Mouse (Mus musculus) brain, embryonic 18.5 days (tissue): ENCODE measurements around the gene Pakap.

Experiments used
- DNase-seq: peaks from one replicate; pipeline ENCODE4 v3.0.0-alpha.2; 2012; ENCODE audit warnings: low read depth, low spot score

Gene Pakap

DNA sequence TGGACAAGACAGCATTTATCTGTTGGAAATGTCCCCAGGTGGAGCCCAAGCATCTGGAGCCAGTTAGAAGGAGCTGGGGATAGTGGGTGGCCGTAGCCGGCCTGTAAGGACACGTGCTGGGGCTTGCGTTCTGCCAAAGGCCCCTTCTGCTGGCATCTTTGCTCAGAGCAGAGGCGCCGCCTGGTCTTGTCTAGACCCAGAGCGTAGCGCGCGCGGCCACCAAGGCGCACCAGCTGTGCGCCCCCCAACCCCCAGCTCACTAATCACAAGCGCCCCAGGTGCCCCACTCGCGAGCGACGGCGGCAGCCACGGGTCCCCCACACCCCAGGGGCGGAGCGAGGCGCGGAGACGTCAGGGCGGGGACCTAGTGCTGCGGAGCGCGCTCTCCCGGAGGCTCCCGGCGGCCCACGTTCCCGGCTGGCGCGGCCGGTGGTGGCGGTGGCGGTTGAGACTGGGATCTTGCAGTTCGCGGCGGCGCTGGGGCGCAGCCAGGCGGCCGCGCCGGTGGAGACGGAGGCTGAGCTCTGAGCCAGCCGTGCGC, at the start of gene Pakap:
Pakap (plus strand) TSS at position 514 of the 541 bp plus-strand sequence.
- no peak for DNase-seq

DNA sequence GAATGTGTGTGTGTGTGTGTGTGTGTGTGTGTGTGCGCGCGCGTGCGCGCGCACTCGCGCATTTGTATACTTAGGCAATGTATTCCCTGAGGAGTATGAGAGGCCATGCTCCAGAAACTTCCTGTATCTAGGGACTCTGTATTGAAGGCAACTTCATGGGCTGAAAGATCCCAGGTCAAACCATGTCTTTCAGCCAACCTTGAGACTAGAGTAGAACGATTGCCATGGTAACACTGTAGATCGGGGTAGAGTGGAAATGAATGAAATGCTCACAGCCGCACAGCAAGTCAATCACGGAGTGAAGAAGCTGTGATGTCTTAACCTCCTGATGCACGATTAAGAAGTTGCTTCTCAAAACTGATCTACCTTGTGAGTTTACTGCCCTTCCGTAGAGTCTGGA, 44.5 kb upstream of the Pakap start:
- no peak for DNase-seq

DNA sequence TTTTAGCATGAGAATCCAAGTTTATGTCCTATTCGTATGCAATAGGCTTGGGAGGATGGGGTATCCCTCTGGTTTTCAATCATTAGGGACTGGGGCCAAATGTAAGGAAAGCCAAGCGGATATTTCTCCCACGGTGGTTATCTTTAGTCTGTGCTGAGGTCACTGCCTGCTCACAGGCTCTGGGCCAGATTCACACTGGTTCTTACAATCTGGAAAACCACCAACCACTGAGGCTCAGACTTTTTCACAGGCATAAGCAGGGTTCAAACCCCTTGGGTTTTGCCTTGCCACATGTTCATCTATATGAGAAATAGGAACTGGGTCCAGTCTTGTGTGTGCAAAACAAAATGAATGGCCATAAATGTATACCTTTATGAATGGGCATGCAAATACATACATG, 43.5 kb upstream of the Pakap start:
- no peak for DNase-seq

DNA sequence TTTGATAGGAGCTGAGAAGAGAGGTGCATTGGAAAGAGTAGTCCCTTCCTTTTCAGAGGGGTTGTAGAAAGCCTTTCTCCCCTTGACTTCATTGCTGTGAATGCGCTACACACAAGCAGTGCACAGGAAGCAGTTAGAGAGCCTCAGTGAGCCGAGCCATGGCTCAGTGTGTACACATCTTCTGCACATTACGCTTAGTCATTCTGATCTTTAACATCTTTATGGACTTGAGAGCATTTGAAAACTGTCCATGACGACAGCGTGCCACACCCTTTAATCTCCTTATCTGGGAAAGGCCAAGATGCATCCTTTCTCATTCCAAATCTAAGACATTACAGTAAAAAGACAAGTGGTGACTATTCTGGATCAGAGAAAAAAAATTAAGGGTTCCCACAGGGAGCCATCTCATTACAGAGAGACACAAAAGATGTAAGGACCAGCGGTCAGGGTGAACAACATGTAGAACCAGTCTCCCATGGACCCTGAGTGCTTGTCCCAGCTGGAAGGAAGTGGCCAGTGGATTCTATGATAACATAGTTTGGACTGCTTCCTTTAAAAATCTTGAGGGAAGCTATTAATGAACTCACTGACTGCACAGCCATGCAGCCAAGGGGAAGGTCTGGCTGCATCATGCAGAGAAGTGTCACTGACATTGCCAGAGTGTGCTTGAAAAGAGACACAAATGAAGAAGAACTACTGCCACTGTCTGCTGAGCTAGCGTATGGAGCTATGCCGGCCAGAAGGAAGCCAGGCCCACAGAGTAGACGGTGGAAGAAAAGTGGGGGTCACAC, 42.6 kb upstream of the Pakap start:
- DNase-seq: no peak

DNA sequence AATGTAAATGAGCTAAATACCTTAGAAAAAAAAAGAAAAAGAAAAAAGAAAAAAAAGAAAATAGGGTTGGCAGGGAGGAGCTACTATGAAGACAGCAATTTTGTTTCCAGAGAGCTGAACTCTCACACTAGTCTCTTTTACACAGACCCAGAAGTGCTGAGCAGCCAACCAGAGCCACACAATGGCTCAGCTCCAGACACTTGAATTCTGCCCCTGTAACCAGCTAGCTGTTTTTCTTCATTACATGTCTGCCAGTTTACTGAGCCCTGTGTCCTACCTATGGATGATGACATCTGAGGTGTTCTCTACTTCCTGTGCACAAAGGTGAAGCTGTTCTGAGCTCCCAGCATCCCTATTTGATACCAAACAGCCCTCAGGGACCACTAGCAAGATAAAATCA, 39.7 kb upstream of the Pakap start:
- DNase-seq: no peak

DNA sequence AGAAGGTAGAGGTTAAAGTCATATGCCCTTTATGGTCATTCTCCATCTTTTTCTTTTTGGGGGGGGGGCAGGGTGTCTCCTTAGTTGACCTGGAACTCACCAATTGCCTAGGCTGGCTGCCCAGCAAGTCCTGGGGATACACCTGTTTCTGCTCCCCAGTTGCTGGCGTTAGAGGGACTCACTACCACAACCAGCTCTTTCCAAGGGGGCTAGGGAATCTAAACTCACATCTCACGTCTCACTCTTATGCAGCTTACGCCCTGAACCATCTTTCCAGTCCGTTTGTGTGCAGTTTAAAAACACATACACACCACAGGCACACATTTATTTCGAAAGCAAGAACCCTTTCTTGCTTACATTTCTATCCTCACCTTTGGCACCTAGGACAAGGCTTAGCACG, 34.3 kb upstream of the Pakap start:
- DNase-seq: no peak

DNA sequence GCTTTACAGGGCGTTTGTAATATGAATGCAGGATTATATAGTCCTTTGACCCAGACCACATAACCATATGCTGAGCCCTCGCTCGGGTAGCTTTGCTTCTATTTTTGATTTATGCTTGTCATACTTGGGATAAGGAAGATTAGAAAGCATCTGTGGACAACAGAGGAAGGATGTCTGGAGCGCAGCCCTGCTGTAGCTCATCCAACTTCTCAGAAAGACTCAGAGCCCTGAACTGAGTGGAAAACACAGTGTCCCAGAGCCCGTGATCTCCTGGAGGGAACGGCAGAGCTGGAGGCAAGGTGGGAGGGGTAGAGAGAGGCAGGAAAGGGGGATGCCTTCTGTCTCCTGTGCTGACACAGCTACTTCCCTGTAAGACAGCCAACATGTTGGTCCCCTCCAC, 33.7 kb upstream of the Pakap start:
- no peak for DNase-seq

DNA sequence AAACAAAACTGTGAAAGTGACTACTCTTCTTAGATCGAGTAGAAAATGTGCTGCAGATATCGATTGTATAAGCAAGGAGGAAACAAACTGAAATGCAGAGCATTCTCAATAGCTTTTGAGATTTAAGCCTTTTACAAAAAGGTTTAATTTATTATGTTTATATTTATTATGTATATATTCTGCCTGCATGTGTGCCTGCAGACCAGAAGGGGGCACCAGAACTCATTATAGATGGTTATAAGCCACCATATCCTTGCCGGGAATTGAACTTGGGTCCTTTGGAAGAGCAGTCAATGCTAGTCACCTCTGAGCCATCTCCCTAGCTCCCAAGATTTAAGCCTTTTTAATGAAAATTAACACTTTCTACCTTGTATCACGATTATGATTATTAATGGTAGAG, 32.9 kb upstream of the Pakap start:
- DNase-seq: no peak

DNA sequence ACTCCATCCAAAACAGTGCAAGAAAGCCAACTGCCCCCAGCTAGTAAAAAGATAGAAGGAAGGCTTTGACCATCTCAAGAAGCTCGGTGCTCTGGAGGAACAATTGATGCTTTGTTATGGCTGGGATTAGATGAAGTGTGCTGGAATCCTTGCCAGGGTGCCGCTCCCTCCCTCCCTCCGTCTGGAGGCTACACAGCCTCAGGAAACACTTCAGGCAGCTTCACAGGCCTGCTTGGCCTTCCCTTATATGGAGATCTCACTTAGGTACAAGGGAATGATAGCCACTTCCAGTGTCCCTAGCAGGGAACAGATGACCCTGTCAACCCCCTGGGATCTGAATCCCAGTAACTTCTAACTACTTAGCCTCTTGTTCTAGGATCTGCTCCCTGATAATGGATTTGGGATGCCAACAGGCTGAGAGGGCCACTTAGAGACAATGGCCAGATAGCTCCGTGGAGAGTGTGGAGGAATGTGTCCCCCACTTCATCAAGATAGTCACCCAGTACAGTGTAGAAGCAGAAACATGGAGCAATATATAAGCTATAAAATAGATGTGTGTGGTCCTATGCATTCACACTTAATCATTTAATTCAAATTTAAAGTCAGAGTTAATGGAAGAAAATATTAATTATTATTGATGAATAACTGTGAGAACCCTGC, 29.8 kb upstream of the Pakap start:
- no peak for DNase-seq

DNA sequence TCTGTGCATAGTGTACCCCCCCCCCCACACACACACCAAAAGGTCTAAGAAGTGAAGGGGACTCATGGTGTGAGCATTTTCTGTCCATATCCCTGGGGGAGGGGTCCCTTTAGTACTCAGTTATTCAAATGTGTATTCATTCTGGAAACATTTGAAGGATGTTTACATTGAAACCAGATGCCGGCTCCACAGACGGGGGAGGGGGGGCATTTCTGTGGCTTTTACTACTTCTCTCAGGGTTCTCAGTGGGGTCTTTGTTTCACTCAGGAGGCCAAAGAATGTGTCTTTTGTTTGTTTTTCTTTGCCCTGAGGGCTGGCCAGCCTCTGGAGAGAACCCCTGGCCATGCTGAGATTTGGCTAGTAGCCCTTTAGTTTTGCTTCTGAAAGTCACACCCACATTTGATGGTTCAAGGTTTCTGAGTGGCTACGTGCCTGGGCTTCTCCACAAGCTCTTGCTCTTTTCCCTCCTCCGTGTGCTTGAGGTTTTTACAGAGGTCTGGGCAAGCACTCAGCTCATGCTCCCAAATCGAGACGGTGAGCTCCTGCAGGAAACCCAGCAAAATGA, 24.2 kb upstream of the Pakap start:
- no peak for DNase-seq

DNA sequence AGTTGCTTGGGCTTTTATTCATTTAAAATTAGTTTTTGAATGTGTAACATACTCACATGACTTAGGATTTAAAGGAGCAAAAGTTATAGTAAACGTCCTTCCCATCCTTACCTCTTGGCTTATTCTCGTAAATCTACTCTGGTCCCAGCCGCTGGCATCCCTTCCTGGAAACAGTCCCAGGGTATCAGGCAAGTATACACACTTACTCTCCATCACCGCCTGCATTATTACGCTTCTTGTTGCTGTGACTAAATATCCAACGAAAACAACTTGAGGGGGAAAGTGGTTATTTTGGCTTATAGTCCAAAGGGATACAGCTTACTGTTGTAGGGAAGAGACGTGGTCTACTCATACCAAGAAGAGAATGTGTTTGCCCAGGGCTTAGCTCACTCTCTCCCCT, 20.2 kb upstream of the Pakap start:
- no peak for DNase-seq

DNA sequence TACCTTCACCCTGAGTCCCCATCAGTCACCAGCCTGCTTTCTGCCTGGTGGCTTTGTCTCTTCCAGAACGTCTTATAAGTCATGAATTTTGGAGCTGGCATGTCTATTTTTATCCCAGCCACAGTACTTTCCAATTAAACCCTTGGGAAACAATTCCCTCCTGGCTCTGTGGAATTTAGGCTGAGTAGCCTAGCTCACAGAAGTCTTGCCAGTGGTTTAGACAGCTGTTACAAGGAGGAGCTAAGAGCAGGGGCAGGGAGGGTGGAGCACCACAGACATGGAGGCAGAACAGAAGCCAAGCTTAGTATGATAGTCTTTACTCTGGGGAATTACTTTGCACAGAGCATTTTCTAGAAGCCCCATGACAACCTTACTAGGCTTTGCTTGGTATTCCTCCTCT, 17.8 kb upstream of the Pakap start:
- DNase-seq: no peak

DNA sequence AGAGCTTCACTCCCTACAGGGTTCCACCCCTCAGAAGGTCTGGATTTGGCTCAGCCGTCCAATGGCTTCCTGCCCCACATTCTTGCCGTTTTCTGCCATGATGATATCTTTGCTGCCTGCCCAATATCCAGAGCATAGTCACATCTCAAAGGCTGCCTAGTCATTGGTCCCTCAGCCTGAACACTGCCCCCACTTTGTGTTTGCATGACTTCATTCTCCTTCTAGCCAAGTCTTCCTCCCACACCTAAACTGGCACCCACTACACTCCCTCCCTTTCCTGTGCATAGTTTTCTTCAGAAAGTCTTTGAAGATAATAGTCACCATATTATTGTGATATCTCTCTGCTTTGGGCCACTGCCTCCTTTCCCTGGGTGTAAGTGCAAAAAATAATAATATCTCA, 10.9 kb upstream of the Pakap start:
- no peak for DNase-seq

DNA sequence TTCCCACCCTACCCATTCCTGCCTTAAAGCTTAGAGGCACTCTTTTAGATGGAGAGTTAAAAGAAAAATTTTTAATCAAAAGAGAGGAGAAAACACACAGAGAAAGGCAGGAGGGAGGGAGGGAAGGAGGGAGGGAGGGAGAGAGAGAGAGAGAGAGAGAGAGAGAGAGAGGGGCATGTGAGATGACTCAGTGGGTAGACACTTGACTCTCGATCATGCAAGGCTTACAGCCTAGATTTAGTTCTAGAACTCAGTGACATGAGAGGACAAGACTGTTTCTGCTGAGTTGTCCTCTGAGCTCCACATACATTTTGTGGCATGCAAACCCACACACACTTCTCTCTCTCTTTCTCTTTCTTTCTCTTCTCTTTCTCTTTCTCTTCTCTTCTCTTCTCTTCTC, 8.5 kb upstream of the Pakap start:
- no peak for DNase-seq

DNA sequence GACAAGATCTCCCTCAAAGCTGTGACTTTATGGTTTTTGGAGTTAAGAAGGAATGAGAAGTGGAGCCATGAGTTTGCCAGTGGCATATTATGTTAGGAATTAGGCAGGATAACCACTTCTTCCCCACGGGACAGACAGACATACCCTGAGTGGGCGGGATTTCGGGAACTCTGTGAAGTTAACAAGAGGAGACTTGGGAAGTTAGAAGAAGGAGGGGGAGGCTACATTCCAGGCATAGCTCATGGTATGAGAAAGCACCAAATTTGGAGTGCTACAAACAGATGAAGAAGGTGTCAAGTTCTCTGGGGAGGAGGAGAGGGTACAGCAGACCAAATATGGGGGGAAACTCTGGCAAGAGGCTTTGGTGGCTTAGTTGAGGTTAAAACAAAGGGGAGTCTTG, 8.0 kb upstream of the Pakap start:
- no peak for DNase-seq

DNA sequence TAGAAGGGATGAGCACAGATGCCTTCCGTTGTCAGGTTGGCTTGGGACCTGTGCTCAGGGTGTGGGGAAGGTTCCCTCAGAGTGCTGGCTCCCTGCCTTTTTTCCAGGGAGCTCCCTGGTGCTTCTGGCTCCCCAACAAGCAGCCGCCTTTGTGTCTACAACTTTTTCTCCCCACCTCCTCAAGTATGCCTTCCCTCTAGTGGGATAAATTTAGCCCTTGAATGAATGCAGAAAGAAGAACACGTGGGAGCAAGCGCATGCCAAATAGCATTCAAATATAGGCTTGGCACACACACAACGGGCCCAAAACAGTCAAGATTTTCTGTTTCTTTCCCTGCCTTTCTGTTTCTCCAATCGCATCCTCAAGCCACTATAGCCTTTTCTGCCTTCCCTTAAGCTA, 6.9 kb upstream of the Pakap start:
- no peak for DNase-seq

DNA sequence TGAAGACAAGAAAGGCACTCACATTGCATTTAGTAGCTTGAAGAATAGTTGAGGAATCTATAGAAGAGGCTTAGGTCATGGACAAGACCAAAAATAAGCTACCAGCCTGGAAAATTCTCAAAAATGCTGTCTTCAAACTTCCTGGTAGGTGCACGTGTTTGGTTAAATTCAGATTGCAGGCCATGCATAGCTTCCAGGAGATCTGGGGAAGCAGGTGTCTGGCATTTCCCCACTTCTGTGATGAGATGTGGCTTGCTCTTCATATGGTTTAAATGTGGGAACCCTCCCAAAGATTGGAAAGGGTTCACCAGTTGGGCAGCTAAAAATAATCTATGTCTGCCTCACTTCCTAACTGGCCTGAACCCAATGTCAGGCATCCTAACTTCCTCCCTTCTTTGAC, 2.7 kb upstream of the Pakap start:
- no peak for DNase-seq

DNA sequence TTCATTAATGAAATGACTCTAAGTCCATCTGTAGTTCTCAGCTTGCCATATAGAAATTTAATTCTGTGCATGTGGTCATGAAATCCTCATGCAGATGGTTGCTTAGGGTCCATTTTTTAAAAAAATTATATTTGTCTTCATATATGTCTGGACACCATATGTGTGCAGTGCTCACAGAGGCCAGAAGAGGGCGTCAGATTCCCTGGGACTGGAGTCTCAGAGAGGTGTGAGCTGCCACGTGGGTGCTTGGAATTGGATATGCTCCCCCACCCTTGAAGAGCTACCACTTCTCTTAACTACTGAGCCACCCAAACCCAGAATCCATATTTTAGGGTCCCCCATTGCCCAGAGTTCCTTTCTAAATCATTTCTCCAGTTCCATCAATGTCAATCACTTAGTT, 2.2 kb upstream of the Pakap start:
- no peak for DNase-seq

DNA sequence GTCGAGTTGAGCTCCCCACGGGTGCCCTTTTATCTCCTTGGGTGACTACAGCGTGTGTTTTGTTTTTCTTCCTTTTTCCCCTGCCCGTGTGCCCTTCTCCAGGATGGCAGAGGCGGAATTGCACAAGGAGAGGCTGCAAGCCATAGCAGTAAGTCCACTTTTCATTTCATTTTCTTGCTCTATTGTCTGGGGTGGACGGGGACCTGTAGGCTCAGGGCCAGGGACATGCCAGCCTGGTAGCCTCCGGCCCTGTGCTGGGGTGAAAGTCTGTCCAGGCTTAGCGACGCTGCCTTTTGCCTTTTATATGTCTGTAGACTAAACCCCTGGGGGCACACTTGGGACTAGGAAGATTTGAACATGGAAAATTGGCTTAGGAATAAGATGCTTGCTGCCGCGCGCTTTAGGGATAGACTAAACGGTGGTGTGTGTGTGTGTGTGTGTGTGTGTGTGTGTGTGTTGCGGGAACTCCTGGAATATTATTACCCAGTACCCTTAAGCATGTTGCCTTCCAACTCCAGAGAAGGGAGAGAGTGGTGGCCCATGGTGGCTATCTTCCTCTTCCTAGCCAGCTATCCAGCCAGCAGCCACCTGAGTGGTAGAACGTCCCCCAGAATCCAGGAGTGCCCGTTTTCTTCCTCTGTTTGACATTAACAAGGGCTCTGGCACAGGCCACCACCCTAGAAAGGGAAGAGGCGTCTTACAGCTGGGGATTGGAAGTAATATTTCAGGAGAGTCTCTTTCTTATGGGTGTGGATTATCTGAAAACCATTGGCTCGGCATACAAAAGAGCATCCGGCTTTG, 489 bp downstream of the Pakap start:
- DNase-seq: no peak

DNA sequence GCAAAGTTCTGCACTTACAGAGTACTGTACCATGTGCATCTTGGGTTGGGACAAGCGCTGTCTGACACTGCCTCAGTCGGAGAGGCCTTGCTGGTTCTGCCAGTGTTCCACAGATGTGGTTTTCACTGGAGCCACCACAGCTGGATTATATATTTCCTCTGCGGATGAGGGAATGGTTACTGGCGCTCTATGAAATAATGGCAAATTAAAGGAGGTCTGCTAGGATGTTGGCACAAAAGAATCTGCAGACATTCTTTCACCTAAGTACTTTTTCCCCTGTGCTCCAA, 1.0 kb downstream of the Pakap start:
- DNase-seq: no peak

DNA sequence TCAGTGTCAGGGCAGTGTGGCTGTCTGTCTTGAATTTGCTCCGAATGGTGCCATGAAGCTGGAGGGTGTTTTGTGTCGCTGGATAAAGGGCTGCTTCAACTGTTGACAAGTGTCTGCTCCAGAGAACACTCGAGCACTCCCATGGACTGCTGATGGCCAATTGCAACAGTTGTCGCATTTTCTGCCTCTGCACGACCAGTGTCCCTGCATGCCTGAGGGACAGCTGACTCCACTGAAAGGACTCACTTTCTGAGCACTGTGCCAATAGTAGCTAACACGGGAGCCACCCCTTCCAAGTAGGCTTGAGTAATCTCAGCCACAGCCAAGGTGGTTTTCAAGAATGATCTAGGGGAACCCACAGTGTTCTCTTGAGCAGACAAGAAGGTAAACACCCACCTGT, 1.7 kb downstream of the Pakap start:
- no peak for DNase-seq

DNA sequence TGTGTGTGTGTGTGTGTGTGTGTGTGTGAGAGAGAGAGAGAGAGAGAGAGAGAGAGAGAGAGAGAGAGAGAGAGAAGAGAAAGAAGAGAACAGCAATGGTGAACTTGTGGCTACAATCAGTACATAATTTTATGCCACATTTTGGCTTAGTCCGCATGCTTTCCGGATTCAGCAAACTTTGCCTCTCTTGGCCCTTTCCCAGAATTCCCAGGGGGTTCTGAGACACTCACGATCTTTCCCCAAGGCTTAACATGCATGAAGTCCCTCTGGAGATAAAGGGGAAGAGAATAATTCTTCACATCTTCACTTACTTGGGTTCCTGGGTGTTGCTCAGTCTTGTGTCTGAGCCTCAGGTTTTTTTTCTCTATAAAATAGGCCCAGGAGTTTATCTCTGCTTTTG, 2.2 kb downstream of the Pakap start:
- DNase-seq: no peak
